Mouse (Mus musculus): Measurements from ENCODE around the gene Card9. TPM values are rescaled to one million over a fixed set of nuclear protein-coding genes. Genes with fewer than 3 reads are reported as not detected.
A peak's percentile ranks its signal among the peaks of the same experiment; 100 is the strongest.

Card9 gene
- polyA plus RNA-seq, 1 experiment from 2014 or later, result 1.1 TPM

DNA sequence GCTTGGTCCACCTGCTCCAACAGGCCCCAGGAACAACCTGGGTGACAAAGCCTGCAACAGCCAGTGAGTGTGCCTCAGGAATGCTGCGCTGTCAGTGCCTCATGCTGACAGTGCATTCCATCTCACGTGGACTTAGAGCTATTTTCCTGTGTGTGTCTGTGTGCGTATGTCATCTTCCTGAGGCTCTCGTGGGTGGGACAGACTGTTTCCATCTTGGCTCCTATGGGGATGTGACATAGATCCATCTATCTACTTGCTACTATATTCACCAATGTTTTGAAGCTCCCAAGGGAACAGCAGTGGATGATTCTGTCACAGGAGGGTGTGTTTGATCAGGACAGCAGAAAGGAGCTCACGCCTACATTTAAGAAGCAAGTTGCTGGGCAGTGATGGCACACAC is 48.8 kb downstream of the Card9 start:
- H3K9ac ChIP-seq (ENCODE audit: low read length), result no peak overlapping the region
- no peak overlapping the region for H3K27ac ChIP-seq (ENCODE audit: low read depth)
- H3K4me2 ChIP-seq (ENCODE audit: low read length), result no peak overlapping the region
- no peaks in the 10 kb centered on the region for H3K27me3 ChIP-seq (replicated peaks; ENCODE audit: control insufficient read depth, insufficient read depth, low read length)
- H3K36me3 ChIP-seq (ENCODE audit: control insufficient read depth, insufficient read depth, low read length), result no peaks in the 10 kb centered on the region
- no peaks in the 10 kb centered on the region for H3K9me3 ChIP-seq (ENCODE audit: control insufficient read depth, low read length)
- DNase-seq (ENCODE audit: low spot score) (no peak), ATAC-seq (replicated peaks; ENCODE audit: low FRiP score, low TSS enrichment, low read depth) (no peak)
- 68% methylated on average over 5 of the region's 5 CpGs for WGBS
- peaks cover 32% of the 10 kb centered on the region for H3K4me1 ChIP-seq (replicated peaks; ENCODE audit: control insufficient read depth, insufficient read depth, low read length)
- no peak overlapping the region for H3K4me3 ChIP-seq (ENCODE audit: low read depth, low read length)

GRCm38 (mm10) chr2:26309739-26310138 is 51.0 kb downstream of the Card9 start:
- WGBS, result 11% methylated on average over 10 of the region's 10 CpGs
- H3K36me3 ChIP-seq (ENCODE audit: control insufficient read depth, insufficient read depth, low read length), result no peaks in the 10 kb centered on the region
- H3K9me3 ChIP-seq (ENCODE audit: control insufficient read depth, low read length), result no peaks in the 10 kb centered on the region
- H3K27ac ChIP-seq (ENCODE audit: low read depth), result peak overlapping the region; percentile 92
- ATAC-seq (replicated peaks; ENCODE audit: low FRiP score, low TSS enrichment, low read depth), result peak; percentile 80
- H3K4me2 ChIP-seq (ENCODE audit: low read length), result no peak overlapping the region
- H3K4me3 ChIP-seq (ENCODE audit: low read depth, low read length), result no peak overlapping the region
- no peaks in the 10 kb centered on the region for H3K27me3 ChIP-seq (replicated peaks; ENCODE audit: control insufficient read depth, insufficient read depth, low read length)
- DNase-seq (ENCODE audit: low spot score), result no peak
- H3K4me1 ChIP-seq (replicated peaks; ENCODE audit: control insufficient read depth, insufficient read depth, low read length), result peaks cover 19% of the 10 kb centered on the region
- H3K9ac ChIP-seq (ENCODE audit: low read length), result no peak overlapping the region

GRCm38 (mm10) chr2:26306702-26307101 is 54.0 kb downstream of the Card9 start:
- Histone ChIP-seq H3K9ac (ENCODE audit: low read length) (no peak overlapping the region), H3K4me3 (ENCODE audit: low read depth, low read length) (no peak overlapping the region), H3K9me3 (ENCODE audit: control insufficient read depth, low read length) (no peaks in the 10 kb centered on the region), H3K4me2 (ENCODE audit: low read length) (no peak overlapping the region), H3K27ac (ENCODE audit: low read depth) (no peak overlapping the region), H3K36me3 (ENCODE audit: control insufficient read depth, insufficient read depth, low read length) (no peaks in the 10 kb centered on the region), H3K27me3 (replicated peaks; ENCODE audit: control insufficient read depth, insufficient read depth, low read length) (no peaks in the 10 kb centered on the region), H3K4me1 (replicated peaks; ENCODE audit: control insufficient read depth, insufficient read depth, low read length) (peaks cover 9% of the 10 kb centered on the region)
- DNase-seq (ENCODE audit: low spot score) (no peak), ATAC-seq (replicated peaks; ENCODE audit: low FRiP score, low TSS enrichment, low read depth) (no peak)
- WGBS, result 91% methylated on average over 3 of the region's 3 CpGs

DNA sequence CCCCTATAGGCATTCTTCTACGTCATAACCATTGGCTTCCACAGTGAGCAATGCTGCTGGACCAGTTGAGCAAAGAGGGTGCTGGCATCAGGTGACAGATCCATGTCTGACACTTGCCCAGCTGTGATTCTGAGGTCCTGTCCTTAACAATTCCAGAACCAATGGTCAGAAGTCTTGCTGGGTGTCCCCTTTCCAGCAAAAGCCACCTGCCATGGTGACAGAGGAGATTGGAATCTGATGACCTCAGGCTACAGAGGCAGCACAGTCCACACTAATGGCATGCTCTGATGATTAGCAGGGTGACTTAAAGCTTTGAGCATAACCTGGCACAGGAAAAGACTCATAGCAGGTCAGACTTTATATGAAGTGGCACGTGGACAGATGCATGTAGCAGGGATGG is 55.2 kb downstream of the Card9 start:
- Histone ChIP-seq H3K4me2 (ENCODE audit: low read length) (no peak overlapping the region), H3K4me1 (replicated peaks; ENCODE audit: control insufficient read depth, insufficient read depth, low read length) (peaks cover 9% of the 10 kb centered on the region), H3K9ac (ENCODE audit: low read length) (no peak overlapping the region), H3K9me3 (ENCODE audit: control insufficient read depth, low read length) (no peaks in the 10 kb centered on the region), H3K4me3 (ENCODE audit: low read depth, low read length) (no peak overlapping the region), H3K27ac (ENCODE audit: low read depth) (no peak overlapping the region), H3K36me3 (ENCODE audit: control insufficient read depth, insufficient read depth, low read length) (no peaks in the 10 kb centered on the region), H3K27me3 (replicated peaks; ENCODE audit: control insufficient read depth, insufficient read depth, low read length) (no peaks in the 10 kb centered on the region)
- ATAC-seq (replicated peaks; ENCODE audit: low FRiP score, low TSS enrichment, low read depth), result no peak
- no peak for DNase-seq (ENCODE audit: low spot score)
- WGBS, result 72% methylated on average over 2 of the region's 2 CpGs

GRCm38 (mm10) chr2:26304711-26305110 is 56.0 kb downstream of the Card9 start:
- Histone ChIP-seq H3K4me1 (replicated peaks; ENCODE audit: control insufficient read depth, insufficient read depth, low read length) (peaks cover 5% of the 10 kb centered on the region), H3K27ac (ENCODE audit: low read depth) (no peak overlapping the region), H3K4me3 (ENCODE audit: low read depth, low read length) (no peak overlapping the region), H3K36me3 (ENCODE audit: control insufficient read depth, insufficient read depth, low read length) (no peaks in the 10 kb centered on the region), H3K4me2 (ENCODE audit: low read length) (no peak overlapping the region), H3K27me3 (replicated peaks; ENCODE audit: control insufficient read depth, insufficient read depth, low read length) (no peaks in the 10 kb centered on the region; the same call in 1 of the 2 replicates), H3K9me3 (ENCODE audit: control insufficient read depth, low read length) (no peaks in the 10 kb centered on the region), H3K9ac (ENCODE audit: low read length) (no peak overlapping the region)
- 35% methylated on average over 1 of the region's 1 CpGs for WGBS
- no peak for ATAC-seq (replicated peaks; ENCODE audit: low FRiP score, low TSS enrichment, low read depth)
- DNase-seq (ENCODE audit: low spot score), result no peak

Other genes with a start within 250 kb of the Card9 start
- gene Nacc2, start 237.7 kb downstream of the Card9 start, polyA plus RNA-seq (2014; fragmentation: Nextera tagmentation; extraction: Ambion mirVana), result 11.3 and 13.2 TPM in 2 replicates
- not detected in 2 replicates for gene Lhx3, start 152.6 kb downstream of the Card9 start, polyA plus RNA-seq (2014; fragmentation: Nextera tagmentation; extraction: Ambion mirVana)
- gene Qsox2, start 123.4 kb downstream of the Card9 start, polyA plus RNA-seq (2014; fragmentation: Nextera tagmentation; extraction: Ambion mirVana), result 23.4 and 24.6 TPM in 2 replicates
- gene Ccdc187, start 66.4 kb downstream of the Card9 start, polyA plus RNA-seq (2014; fragmentation: Nextera tagmentation; extraction: Ambion mirVana), result 0.50 and 0.51 TPM in 2 replicates
- gene Gpsm1, start 45.4 kb downstream of the Card9 start, polyA plus RNA-seq (2014; fragmentation: Nextera tagmentation; extraction: Ambion mirVana), result 23.4 and 26.7 TPM in 2 replicates
- gene Dnlz, start 8.8 kb downstream of the Card9 start, polyA plus RNA-seq (2014; fragmentation: Nextera tagmentation; extraction: Ambion mirVana), result 25.4 and 29.2 TPM in 2 replicates
- 30.4 and 31.1 TPM in 2 replicates for gene Snapc4, start 19.7 kb upstream of the Card9 start, polyA plus RNA-seq (2014; fragmentation: Nextera tagmentation; extraction: Ambion mirVana)
- 96.2 and 101 TPM in 2 replicates for gene Entr1, start 28.4 kb upstream of the Card9 start, polyA plus RNA-seq (2014; fragmentation: Nextera tagmentation; extraction: Ambion mirVana)
- 90.2 and 99.7 TPM in 2 replicates for gene Pmpca, start 28.4 kb upstream of the Card9 start, polyA plus RNA-seq (2014; fragmentation: Nextera tagmentation; extraction: Ambion mirVana)
- gene Inpp5e, start 48.3 kb upstream of the Card9 start, polyA plus RNA-seq (2014; fragmentation: Nextera tagmentation; extraction: Ambion mirVana), result 18.4 and 22.8 TPM in 2 replicates
- gene Sec16a, start 84.3 kb upstream of the Card9 start, polyA plus RNA-seq (2014; fragmentation: Nextera tagmentation; extraction: Ambion mirVana), result 33.7 and 39.8 TPM in 2 replicates
- gene Notch1, start 155.7 kb upstream of the Card9 start, polyA plus RNA-seq (2014; fragmentation: Nextera tagmentation; extraction: Ambion mirVana), result 21.6 and 24.3 TPM in 2 replicates
- gene Egfl7, start 219.1 kb upstream of the Card9 start, polyA plus RNA-seq (2014; fragmentation: Nextera tagmentation; extraction: Ambion mirVana), result 129 and 135 TPM in 2 replicates
- gene Gm20532, start 225.7 kb upstream of the Card9 start, polyA plus RNA-seq (2014; fragmentation: Nextera tagmentation; extraction: Ambion mirVana), result not detected in 2 replicates
- 47.5 and 53.8 TPM in 2 replicates for gene Agpat2, start 243.5 kb upstream of the Card9 start, polyA plus RNA-seq (2014; fragmentation: Nextera tagmentation; extraction: Ambion mirVana)

Data from intestine, embryonic 14.5 days (tissue).